Mouse (Mus musculus) cerebellum, adult 18-20 months (tissue): ENCODE results near the gene Hils1.
A peak's percentile ranks its signal among the peaks of the same experiment; 100 is the strongest.
"Not testable (repeated sequence)": the region's sequence is repeated elsewhere in the genome, so short reads cannot be mapped to it uniquely, and the experiment has no call there.

Experiments
- DNase-seq, 2 experiments: peaks; one replicate each; pipeline ENCODE4 v3.0.0; 2021

Hils1 gene

DNA sequence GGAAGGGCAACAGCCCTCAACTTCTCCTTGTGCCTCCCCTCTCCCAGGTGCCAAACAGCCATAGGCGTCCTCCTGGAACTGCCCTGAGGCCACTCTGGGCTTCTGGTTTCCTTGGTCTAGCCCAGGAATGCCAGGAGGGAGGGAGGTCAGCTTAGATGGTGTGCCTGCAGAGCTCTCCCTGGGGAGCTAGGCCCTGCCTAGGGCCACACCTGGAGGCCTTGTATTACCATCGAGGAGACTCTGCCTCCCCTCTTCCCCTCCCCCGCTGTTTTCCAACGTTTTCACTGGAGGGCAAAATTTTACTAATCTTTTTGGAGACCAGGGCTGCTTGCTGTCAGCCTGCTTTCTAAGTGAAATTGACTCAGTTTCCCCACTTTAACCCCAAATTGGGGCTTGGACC lies 38.6 kb downstream of the Hils1 start:
- peak in 1 of 2 experiments; percentile 20 for DNase-seq

DNA sequence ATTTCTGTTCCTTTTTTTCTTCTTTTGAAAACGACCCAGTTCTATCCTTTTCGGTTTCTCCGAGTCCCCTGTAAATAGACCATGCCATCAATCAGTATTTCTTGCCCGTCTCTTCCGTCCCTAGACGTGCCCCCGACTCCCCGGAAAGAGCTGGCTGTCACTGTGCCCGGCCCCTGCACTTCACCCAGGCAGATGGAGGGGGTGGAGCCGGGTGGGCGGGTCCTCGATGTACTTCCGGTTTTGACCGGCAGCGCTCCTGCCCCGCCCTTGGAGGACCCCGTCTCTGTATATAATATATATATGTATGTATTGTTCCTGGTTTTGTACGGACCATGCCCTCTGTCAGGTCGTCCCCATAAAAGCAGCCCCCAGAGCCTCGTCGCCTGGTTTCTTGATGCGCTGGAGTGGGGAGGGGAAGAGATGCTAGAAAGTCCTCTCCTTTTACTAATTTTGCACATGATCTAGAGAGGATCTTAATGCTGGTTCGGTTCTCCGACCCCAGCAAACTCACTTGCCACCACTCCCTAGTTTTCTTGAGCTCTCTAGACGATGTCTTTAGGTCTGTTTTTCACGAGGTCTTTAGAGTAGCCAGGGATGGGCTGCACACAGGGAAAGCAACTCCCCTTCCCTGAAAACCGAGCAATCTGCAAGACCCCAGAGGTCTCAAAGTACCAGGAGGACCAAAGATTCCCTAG lies 39.3 kb downstream of the Hils1 start:
- peak; percentile 69 to 70 for DNase-seq

DNA sequence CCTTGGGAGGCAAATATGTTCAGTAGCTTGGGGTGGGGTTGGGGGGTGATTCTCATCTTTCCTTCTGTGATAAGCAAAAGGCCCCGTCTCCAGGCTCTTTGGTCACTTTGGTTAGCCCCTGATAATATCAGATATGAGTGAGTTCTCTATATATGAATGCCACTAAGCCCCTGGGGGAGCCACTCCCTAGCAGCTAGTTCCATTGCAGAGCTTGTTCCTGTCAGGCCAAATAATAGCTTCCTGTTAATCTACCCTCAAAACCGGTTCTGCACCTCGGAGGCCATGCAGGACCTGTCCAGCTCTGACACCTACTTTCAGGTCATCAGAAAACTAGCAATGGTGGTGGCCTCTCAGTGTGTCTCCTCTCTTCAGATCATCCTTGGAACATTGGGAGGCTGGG lies 40.0 kb downstream of the Hils1 start:
- no peak for DNase-seq

DNA sequence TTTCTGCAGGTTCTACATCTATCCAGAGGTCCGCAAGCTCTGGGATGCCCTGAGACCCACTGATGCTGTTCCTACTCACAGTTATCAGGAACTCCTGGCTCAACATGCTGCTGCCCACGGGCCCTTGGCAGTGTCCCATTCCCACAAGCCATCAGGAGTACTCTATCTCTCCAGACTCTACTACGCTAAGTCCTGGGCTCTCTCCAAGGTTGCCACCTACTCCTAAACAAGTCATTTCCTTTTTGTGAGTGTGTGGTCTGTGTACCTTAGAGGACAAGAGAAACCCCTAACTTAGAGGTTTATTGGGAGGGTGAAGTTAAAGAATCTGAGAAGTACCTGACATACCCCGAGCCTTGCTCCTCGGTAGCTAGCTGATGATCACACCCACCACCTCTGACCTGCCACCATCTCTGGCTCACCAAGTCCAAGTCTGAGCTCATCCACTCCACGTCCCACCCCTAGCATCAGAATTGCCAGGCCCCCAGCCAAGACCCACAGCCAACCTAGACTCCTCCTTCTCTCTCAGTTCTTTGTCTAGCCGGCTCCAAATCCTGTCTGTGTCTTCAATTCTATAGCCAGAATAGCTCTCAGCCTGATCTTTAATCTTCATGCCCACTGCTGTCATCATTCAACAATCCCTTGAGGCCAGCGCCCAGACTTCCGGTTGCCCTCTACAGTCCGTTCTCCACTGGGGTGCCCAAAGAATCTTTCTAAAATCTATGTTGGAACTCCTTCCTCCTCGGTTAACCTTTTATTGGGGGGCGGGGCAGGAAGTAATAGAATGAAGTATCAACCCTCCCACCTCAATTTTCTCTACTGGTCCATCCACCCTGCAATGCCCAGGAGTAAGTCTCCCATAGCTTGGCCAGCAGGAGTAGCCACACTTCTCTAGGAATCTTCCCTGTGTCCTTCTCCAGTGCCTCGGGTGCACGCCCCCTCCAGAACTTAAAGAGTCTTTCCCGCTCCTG lies 41.6 kb downstream of the Hils1 start:
- DNase-seq = no peak

DNA sequence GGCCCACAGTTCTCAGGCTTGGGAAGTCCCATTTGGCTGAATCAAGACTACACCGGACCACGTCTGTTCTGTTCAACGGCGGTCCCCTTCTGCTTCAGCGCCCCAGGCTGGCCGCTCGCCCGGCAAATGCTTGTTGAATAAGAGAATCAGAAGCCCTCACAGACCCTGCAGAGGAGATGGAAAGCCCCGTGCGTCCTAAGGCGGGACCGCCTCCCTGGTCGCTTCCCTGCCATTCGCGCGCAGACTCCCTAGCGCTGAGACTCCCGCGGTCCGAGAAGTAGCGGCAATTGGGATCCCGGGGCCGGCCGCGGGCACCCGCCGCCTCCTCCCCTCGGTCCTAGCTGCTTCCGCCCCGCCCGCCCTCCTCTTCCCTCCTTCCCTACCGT lies 42.2 kb downstream of the Hils1 start, which contains the start of gene Samd14:
Gene Samd14, plus strand, starts transcription at position 251 of the 386 bp plus-strand sequence.
- peak; percentile 67 to 74 for DNase-seq

DNA sequence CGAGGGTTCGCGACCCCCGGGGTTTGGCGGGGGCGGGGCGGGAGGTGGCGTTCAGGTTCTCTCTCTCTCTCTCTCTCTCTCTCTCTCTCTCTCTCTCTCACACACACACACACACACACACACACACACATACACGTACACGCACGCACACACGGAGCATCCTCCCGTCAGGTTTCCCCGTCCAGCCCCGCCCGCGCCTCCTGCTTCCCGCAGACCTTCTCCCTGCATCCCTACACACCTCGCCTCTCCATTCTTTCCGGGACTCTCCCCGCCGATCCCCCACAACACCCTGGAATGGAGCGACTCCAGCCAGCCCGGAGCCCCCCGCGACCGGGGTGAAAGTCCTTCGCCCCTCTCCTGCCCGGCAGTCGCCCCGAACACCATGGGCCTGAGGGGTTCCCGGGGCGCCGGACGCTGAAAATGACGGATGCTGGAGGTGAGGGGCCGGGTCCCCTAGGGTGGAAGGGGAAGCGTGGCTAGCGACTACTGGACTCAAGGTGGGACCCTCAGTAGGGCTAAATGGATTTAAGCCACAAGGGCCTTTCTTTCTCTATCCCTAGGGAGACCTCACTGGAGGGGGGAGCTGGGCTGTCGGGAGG lies 42.8 kb downstream of the Hils1 start:
- DNase-seq = peak; percentile 79 to 82

DNA sequence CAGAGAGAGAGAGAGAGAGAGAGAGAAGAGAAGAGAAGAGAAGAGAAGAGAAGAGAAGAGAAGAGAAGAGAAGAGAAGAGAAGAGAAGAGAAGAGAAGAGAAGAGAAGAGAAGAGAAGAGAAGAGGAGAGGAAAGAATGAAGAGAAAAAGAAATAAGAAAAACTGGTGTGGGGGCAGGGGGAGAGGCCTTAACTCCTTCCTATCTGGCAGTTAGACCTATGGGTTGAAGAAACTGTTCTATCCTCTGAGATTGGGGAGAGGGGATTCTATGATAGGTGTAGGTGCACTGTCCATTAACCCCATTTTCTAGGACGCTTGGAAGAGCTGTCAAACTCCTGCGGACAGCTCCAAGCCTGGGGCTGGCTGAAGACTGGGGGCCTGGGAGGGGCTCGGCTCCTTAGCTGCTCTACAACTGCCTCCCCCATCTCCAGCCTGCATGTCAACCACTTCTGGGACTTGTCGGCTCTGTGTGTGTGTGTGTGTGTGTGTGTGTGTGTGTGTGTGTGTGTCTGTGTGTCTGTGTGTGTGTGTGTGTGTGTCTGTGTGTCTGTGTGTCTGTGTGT lies 43.5 kb downstream of the Hils1 start:
- DNase-seq = not testable (repeated sequence)

DNA sequence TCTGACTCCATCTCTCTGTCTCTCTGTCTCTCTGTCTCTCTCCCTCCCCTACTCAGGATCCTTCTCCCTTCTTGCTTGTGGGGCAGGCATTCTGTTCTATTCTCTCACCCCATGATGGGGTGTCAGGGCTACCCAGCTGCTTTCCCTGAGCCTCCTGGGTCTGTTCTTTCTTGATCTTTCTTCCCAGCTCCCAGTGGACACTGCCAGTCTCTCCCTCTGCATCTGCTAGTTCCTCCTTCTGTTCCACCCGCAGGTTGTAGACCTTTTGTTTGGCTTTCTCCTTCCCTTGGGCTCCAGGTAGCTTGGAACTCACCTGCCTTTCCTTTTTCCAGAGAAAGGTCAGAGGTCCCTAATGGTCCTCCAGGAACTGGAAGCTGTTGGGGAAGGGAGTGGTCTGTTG lies 44.0 kb downstream of the Hils1 start:
- DNase-seq = no peak

DNA sequence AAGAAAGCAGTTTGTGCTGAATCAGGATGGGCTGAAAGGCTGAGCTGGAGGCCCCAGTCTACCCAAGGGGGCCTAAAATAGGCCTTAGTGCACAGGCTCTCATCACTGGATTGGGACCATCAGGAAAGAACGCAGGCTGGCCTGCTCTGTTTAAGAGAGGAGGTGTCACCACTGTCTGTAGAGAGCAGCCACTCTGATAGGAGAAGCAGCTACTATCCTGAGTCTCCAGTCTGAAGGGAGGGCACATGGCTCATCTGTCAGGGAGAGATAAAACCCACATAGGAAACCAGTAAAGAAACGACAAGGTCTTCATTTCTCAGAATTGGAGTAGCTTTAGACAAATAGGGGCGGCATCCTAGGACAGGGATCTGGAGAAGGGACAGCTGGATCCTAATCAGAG lies 44.7 kb downstream of the Hils1 start:
- DNase-seq = no peak

DNA sequence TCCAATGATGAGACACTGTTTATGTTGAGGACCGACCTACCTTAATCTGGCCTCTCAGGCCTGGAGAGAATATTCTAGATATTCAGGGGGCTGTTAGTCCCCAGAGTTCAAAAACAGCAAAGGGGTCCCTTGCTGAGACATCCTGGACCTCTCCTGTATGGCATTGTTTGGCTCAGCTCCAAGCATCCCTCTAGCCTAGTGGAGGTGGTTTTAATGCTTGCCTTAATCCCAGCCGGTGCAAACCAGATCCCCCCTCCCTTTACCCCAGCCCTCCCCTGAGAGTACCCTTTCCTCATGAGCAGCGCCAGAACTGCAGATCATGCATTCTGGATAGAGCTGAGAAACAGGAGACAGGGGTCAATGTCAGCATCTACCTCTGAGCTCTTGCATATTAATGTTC lies 45.1 kb downstream of the Hils1 start:
- peak in 1 of 2 experiments; percentile 28 for DNase-seq

DNA sequence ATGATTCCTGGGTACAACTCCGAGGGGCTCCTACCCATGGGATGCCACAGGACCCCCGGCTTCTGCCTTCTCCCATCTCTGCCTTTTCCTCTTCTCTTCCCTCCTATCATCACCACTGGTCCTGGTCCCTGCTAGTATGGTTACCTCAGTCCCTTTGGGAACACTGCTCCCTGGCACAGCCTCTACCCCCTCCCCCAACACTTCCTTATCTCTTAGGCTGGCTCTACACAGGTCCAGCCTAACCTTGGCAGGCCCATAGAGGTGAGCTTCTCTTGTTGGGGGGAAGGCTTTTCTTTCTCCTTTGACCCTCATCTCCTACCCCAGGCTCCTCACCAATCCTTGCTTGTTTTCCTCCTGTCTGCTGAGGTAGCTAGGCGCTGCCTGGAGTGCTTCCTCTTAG lies 48.1 kb downstream of the Hils1 start:
- no peak for DNase-seq
